Mouse (Mus musculus): Measurements from ENCODE around the gene Ahnak2.
A peak's percentile ranks its signal among the peaks of the same experiment; 100 is the strongest.

Gene Ahnak2

DNA sequence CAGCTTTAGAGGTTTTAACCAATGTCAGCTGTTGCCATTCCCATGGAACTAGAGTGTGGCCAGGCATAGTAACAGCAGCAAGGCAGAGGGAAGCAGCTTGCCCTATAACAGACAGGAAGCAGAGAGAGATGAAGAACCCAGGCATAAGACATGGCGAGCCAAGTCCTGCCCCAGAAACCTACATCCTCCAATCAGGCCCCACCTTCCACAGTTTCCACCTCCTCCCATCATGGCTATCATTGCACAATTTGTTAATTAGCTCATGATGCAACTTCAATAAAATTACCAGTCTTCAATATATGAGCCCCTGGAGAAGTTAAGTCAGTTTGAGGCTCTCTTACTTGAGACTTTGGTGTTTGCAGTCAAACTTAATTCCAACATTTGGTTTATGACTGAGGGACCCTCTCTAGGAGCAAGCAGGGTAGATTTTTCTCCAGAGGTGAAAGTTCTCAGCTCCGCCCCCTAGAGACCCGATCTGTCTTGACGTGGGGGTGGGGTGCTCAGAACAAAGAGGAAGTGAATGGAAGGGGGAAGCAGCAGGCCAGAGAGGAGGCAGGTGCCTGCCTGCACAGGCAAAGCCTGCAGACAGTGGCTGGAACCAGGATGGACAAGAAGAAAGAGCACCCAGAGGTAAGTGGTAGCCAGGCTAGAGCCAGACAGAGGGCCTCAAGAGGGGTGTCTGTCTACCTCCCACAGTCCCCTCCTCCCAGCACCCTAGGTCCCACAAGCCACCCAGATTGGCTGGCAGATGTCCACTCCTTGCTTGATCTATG, 42.1 kb downstream of the Ahnak2 start, which contains the start of gene Pld4:
Gene Pld4 (plus strand): TSS at position 502 of the 773 bp plus-strand sequence.
- no peak for DNase-seq (ENCODE audit: low read depth, low spot score)

DNA sequence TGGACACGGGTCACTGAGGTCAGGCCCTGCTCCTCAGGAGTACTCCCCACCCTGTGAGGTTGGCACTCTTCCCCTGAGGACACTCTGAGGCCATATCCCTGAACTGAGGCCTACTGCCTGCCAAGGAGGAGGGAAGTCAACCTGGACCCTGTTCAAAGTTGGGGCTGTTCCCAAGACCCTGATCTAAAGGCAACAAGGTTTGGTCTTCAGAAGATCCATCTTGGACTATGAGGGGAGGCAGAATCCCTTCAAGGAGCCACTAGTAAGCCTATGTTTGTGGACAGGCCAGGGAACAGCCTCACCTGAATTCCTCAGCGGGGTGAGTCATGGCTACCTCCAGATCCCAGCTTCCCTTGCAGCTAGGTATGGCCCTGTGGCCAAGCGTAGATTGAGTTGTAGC, 43.0 kb downstream of the Ahnak2 start:
- DNase-seq (ENCODE audit: low read depth, low spot score), result no peak

DNA sequence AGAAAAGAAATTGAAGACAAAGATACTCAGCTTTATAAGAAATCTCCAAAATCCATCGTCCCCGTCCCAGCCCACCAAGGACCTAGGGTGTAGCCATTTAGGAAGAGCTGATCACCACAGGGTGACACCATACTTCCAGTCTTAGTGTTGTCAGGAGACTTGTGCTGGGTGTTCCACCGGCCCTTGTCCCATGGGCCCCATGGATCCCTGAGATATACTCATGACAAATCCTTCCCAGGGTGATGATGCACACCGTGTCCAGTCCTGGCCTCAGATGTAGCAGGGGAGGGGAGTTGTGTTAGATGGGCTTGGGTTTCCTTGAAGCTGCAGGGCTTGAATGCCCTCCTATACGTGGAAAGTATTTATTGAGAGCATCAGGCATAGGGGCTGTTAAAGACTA, 44.6 kb downstream of the Ahnak2 start:
- DNase-seq (ENCODE audit: low read depth, low spot score), result no peak

DNA sequence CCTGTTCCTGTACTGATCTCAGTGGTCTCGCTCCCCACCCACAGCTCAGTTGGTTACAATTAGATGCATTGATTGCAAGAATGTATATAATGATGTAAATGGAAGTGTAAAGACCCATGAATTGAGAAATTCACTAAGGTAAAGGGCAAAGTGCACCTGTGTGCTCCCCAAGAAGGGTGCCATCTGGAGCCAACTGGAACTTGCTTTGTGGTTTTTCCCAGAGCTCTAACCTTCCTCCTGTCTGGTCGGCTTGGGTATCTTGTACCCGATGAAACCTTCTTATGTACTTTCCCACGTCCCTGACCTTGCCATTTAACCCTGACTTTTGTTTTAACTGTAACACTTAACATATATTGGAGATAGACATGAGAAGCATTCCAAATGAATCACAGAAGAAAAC, 46.6 kb downstream of the Ahnak2 start:
- DNase-seq (ENCODE audit: low read depth, low spot score), result no peak

DNA sequence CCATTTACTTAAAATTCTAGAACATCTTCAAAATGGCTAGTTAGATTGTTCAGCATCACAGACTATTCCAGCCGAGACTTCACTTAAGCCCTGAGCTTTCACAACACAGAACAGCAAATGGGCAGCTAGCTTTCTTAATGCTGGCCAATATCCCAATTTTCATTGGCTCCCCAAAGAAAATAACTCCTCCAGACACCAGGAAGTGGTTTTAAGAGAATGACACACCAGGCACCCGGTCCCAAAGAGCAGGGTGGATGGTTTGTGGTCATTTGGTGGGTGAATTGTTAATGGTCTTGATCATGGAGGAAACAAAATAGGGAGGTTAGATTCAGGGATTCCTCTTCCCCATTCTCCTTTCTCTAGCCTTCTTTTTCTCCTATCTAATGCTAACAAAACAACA, 50.1 kb downstream of the Ahnak2 start:
- DNase-seq (ENCODE audit: low read depth, low spot score), result no peak

DNA sequence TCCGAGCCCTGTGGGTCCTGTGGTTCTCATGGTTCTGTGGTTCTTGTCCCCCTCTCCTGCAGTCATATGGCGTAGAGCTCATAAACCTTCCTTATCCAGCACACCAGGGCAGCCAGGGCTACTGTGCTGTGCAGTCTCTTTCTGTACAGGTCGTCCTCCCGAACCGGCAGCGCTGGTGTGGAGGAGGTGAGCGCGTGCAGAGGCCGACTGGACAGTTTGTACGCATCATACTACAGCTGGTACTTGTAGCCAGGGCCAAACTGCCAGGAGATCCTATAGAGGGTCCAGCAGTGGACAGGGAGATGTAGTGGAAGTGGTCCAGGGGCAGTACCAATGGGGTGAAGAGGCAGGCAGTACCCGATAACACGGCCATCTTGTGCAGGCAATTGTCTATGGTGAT, 51.5 kb downstream of the Ahnak2 start:
- DNase-seq (ENCODE audit: low read depth, low spot score), result no peak

DNA sequence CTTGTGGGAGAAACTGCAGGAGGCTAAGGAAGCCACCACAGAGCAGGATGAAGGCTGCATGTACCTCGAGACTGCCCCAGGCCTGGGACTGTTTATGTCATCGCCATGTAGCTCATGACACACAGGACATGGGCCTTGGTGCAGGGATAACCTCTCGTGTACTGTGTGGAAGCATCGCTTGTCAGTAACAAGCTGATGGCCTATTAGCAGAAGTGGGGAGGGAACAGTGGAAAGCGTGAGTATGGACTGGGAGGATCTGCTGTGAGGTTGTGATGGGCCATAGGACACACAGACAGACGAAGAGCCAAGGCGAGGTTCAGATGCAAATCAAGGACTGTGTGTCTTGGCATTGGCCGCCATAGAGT, 54.9 kb downstream of the Ahnak2 start:
- DNase-seq (ENCODE audit: low read depth, low spot score), result no peak

DNA sequence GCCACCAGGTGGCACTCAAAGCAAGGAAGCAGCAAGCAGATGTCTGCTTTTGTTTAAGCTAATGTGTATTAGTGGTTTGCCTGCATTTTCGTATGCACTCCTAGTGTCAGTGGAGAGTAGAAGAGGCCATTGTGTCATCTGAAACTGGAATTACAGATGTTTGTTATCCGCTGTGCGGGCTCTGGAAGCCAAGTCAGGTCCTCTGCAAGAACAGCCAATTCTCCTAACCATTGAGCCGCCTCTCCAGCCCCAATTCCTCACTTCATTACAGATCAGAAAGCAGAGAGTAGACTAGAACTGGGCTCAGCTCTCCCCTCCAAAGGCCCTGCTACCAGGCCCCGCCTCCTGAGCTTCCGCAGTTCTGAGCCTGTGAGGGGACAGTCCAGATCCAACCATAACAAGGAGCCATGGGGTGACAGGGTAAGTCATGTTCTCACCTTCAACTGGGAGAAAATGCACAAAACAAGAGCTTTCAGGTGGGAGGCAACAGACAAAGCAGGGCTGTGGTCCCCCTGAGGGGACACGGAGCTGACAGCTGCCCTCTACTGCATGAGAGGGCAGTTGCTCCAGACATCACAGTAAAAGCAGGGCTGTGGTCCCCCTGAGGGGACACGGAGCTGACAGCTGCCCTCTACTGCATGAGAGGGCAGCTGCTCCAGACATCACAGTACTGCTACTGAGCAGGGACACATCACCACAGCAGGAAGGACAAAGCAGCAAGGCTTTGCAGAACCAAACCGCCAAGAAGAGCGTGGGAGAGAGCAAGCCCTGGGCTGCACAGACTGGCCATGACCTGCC, 55.5 kb downstream of the Ahnak2 start:
- DNase-seq (ENCODE audit: low read depth, low spot score), result peak; percentile 75

DNA sequence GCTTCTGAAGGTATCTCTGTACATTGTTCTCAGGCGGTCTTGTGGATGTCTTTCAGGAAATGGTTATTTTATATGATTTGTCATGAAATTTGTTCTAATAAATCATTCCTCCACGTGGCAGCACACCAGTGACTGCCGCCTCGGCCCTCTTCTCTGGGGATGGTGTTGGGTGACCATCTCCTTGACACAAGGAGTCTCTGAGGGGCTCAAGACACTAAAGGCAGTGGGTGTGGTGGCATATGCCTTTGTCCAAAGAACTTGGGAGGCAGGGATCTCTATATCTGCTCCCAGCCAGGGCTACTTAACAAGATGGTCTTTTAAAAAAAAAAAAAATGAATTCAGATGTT, 56.0 kb downstream of the Ahnak2 start:
- no peak for DNase-seq (ENCODE audit: low read depth, low spot score)

DNA sequence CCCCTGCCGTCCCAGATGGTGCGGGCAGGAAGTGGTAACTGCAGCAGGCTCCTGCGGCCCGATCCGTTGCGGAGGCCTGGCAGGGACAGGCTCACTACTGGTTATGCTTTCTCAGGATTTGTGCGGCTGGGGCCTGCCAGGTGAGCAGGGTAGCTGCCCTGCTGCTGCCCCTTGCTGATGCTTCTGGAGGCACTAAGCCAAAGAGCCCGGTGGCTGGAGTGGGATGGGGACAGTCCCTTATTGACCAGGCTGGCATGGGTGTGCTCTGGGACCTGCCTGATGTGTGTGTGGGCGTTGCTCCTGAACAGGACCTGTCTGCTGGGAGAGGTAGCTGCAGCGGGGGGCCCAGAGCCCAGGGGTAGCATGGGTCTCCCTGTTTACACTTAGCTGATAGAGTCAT, 56.7 kb downstream of the Ahnak2 start:
- DNase-seq (ENCODE audit: low read depth, low spot score), result no peak

DNA sequence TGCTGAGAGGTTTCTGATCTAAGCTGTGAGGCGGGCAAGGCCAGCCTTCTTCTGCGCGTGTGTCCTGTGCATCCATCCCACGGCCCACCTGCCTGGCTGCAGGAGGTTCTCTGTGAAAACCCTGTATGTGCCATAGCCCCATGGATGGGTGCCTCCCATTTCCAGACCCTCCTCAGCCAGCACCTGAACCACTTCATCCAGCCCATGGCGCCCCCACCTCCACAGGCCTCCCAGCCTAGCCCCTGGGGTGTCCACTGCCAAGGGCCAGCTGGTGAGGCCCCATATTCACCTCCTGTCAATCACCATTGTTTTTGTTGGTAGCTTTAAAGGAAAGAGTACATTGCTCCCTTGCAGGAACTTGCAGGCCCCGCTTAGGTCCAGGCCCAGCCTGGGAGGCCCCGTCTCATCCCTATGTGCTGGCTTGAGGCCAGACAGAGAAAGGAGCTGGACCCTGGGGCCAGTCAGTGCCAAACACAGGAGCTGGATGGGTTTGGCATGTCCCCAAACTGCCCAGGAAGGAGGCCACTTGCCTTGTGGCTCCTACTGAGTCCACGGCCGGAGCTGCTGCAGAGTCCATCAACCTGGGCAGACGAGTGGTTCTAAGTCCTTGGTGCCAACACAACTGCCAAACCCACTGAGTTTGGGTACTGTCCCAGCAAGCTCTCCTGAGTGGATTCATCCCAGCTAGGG, 57.4 kb downstream of the Ahnak2 start:
- no peak for DNase-seq (ENCODE audit: low read depth, low spot score)

DNA sequence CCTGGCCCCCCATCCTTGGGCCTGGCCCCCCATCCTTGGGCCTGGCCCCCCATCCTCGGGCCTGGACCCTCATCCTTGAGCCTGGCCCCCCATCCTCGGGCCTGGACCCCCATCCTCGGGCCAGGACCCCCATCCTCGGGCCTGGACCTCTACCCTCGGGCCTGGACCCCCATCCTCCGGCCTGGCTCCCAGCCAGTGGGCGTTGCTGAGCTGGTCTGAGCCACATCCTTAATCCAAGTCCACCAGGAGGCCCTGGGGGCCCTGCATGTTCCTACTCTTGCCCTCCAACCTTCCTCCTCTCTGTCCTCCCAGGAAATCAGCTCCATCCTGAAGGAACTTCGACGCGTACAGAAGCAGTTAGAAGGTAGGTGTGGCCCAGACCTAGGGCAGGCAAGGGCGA, 58.2 kb downstream of the Ahnak2 start:
- no peak for DNase-seq (ENCODE audit: low read depth, low spot score)

DNA sequence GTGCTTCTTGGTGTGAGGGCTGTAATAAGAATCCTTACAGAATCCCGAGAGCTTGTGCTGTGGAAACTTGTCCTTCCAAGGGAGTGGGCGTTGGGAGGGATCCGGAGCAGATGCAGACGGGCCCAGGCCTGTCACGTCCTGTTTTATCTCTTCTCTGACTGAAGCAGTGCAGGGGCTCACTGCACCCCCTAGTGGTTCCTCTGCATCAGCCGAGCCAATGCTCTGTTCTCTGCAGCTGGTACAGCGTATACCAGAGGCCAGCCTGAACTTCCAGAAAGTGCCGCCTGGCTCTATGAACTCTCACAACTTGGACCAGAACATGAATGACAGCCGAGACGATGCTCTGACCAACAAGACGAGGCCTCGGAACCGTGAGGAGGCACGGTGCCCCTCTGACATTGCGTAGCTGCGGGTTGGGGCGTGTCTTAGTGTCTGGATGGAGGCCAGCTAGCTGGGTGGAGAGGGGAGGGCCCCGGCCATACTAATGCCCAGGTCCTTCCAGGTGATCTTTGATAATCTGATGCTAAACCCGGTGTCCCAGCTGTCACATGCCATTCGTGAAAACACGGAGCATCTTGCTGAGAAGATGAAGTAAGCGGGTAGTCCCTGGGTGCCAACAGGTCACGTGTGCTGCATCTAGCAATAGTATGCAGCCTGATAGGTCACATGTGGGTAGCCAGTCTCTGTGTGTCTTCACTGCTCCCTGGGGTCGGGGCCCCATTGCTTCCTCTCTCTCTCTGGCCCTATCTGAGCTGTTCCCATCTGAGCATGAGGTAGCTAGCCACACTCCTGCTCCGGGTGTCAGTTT, 59.1 kb downstream of the Ahnak2 start:
- DNase-seq (ENCODE audit: low read depth, low spot score), result peak; percentile 76

DNA sequence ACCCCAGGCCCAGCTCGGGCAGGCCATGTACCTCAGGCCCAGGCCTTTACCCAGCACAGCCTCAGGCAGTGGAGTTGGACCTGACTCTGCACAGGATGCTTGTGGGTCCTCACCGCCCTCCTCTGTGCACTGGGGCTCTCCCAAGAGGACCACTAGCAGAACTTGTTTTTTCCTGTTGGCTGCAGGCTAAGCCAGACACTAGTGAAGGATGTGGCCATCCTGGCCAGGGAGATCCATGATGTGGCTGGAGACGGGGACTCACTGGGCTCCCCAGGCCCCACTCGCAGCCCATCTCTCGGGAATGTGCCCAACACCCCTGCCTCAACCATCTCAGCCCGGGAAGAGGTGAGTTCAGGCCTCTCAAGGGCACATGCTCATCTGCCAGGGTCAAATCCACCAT, 59.7 kb downstream of the Ahnak2 start:
- no peak for DNase-seq (ENCODE audit: low read depth, low spot score)

DNA sequence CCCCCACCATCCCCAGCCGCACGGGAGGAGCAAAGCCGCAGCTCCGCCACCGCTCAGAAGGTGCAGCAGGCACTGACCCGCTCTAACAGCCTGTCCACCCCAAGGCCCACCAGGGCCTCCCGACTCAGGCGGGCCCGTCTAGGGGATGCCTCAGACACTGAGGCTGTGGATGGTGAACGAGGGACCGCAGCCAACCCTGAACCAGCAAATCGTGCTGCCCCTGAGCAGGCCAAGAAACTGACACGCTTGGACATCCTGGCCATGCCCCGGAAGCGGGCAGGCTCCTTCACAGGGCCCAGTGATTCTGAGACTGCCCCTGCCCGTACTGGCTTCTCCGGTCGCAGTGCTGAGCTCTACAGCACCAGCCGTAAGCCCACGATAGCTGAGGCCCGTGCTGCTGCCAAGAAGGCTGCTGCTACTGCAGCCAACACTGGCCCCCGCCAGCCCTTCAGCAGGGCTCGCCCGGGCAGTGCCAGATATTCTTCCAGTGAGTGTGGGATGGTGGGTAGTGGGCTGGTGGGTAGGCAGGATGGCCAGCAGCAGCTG, 63.4 kb downstream of the Ahnak2 start:
- DNase-seq (ENCODE audit: low read depth, low spot score), result no peak

DNA sequence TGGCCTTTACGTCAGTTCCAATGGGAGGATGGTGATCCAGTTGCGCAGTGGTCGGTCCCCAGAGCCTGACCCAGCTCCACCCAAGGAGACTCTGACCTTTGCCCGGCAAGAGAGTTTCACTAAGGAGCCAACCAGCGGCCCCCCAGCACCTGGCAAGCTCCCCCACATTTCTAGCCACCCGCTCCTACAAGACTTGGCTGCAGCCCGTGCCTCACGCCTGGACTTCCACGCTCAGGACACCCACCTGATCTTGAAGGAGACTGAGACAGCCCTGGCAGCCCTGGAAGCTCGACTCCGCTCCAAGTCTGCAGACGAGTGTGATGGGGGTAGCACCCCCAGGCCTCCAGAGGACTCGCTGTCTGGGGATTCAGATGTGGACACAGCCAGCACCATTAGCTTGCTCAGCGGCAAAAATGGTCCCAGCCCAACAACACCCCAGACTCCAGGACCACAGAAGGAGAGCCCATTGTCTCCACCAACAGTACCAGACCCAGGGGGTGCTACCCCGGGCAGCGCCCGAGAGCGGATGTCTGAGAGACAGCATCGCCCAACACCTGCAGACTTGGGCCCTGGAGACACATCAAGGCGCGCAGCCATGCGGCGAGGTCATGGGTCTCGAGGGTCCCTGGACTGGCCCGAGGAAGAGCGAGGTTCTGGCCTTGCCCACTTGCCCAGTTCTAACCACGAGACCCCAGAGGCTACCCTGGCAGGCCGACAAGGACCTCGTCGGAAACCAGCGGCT, 64.0 kb downstream of the Ahnak2 start:
- DNase-seq (ENCODE audit: low read depth, low spot score), result no peak

DNA sequence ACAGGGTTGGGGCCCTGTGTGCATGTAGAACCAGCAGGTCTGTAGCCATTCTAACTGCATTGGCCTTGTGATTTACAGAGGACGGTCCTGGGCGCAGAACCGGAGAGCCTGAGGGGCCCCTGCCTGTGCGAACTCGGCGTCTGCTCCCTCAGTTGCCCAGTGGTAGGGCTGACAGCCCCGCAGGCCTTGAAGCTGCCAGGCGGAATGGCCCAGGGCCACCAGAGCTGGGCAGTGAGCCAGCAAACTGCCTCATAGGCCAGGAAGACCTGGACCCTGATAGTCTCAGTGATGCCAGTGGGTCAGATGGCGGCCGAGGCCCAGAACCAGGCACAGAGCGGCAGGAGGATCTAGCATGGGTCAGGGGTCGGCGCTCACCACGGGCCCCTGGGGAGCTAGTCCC, 64.7 kb downstream of the Ahnak2 start:
- DNase-seq (ENCODE audit: low read depth, low spot score), result no peak

DNA sequence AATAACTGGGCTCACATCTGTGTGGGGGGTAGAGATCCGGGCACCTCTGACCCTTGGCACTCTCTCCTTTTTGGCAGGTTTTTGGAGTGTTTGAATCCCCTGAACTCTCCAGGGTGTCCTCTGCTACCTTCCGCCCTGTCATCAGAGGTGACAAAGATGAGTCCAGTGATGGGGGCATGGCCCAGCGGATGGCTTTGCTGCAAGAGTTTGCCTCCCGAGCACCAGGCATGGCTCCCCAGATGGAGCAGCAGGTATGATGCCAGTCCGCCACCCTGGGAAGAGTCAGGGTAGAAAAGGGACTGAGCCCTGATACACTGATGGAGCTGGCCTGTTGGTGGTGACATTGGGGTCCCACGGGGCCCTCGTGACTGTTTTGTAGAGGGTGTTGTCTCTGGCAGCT, 65.4 kb downstream of the Ahnak2 start:
- DNase-seq (ENCODE audit: low read depth, low spot score), result no peak

DNA sequence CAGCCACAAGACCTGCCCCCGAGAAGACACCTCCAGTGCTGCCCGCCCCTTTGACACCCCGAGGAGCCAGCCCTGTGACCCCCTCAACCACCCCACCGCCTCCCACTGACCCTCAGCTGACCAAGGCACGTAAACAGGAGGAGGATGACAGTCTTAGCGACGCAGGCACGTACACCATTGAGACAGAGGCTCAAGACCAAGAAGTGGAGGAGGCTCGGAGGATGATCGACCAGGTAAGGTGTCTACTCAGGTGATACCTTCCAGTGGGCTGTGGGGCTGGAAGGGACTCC, 65.9 kb downstream of the Ahnak2 start:
- no peak for DNase-seq (ENCODE audit: low read depth, low spot score)

DNA sequence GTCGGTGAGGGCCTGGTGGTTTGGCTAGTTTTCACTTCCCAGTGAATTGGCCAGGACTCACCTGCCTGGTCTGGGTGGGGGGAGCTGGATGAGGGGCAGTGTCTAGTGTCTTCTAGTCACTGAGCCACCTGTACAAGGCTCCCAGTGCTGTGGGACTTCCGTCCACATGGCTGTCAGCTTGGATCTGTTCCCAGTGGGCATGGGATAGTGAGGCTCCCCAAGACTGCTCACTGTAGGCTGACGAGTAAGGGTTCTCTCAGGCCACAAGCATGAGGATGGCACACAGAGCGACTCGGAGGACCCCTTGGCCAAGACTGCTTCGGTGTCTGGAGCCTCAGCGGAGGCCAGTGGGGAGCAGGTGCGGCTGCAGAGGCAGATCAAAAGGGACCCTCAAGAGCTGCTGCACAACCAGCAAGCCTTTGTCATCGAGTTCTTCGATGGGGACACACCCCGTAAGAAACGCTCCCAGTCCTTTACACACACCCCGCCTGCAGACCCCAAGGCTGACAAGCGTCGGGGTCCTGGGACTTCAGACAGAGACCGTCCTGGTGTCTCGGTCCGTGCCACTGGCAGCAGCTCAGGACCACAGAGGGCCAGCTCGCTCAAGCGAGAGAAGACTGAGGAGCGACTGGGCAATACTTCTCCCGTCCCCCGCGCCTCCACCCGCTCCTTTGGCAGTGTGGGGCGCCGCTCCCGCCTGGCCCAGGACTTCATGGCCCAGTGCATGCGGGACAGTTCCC, 66.4 kb downstream of the Ahnak2 start:
- no peak for DNase-seq (ENCODE audit: low read depth, low spot score)
